Mouse (Mus musculus) G1E-ER4 (cell line): ENCODE measurements around the gene C1rb. TPM values are rescaled to one million over a fixed set of nuclear protein-coding genes. Genes with fewer than 3 reads are reported as not detected.
"Not testable (repeated sequence)": the region's sequence is repeated elsewhere in the genome, so short reads cannot be mapped to it uniquely, and the experiment has no call there.

Source experiments
- GATA1 ChIP-seq: IDR thresholded peaks from one replicate; pipeline ENCODE4 v1.8.0; 2012; ENCODE audit warnings: low read length, inconsistent platforms
- polyA plus RNA-seq: library from polyadenylated mRNA; stranded (reverse); fragments of >175 nt; gene quantifications from 2 replicates; pipeline ENCODE4 v1.2.3, GENCODE M21; 2012

Gene C1rb
- not detected in 2 replicates for polyA plus RNA-seq

DNA sequence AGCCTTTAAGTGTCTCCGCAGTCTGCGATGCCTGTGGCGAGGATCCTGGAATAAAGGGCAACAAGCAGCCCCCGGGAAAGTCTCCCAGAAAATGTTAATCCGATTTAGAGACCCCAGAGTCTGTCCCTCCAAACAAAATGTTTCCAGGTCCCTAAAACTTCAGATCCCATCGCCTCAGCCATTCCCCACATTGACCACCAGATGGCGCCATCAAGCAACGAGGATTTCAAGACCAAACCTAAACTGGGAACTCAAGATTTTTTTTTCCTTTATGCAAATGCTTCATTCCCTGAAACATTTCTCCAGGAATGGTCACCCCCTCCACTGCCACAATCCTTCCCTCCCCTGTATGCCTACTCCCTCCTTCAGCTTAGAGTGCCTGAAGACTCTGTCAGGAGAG, at the start of gene C1rb:
TSS of gene C1rb (plus strand) at position 269 of the 400 bp plus-strand sequence.
- no peak for TF ChIP-seq GATA1

GRCm38 (mm10) chr6:124527881-124528280, 42.2 kb upstream of the C1rb start:
- TF ChIP-seq GATA1: no peak

DNA sequence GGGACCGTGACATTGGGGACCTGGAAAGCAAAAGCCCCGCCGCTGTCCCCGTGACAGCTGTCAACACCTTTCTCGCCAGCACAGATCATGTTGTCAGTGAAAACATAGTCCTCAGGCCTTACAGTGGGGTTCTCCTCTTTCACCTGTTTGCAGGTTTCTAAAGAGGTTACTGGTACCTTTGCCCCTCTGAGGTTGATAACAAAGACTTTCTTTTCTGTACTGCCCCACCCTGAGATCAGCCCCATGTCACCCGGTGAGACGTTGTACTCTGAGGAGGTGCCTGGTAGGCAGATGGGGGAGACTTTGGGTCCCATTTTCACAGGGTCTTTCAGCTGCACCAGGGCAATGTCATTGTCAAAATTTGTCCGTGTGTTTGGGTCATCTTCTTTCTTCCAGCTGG, 39.0 kb upstream of the C1rb start:
- no peak for TF ChIP-seq GATA1

- not testable (repeated sequence) for TF ChIP-seq GATA1
Measured at GRCm38 (mm10) chr6:124542284-124542683, 27.8 kb upstream of the C1rb start, which contains the start of gene C1s1. C1s1 (minus strand) TSS chr6:124542359.

DNA sequence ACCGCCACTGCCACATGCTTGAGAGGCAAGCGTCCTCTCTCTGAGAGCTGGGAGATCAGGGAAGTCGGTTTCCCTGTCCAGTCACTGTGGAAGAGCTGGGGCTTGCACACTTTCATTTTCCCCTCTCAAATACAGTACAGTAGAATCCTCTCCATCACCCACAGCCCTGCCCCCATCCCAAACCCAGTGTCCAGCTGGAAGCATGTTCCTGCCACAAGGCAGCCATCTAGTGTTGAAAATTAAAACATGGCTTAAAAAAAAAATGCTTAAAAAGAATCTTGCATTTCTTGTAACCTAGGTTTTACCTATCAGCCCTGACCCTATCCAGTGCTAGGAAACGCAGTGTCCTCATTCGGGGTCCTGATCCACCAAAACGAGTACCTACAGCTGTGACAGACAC, 25.6 kb upstream of the C1rb start:
- TF ChIP-seq GATA1: no peak

DNA sequence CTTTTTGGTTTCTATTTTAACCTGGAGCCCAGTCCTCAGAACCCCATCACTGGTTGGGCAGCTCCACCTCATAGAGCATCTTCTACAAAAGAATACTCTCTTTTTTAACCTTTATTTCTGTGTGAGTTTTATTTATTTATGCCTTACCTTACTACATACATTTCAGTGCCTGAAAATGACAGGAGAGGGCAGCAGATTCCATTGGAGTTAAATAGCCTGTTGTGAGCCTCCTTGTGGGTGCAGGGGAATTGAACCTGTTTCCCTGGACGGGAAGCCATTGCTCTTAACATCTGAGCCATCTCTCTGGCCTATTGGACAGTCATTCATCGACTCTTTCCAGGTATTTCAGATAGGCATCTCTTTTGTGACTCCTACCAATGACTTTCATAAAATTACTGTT, 24.7 kb upstream of the C1rb start:
- TF ChIP-seq GATA1: no peak

DNA sequence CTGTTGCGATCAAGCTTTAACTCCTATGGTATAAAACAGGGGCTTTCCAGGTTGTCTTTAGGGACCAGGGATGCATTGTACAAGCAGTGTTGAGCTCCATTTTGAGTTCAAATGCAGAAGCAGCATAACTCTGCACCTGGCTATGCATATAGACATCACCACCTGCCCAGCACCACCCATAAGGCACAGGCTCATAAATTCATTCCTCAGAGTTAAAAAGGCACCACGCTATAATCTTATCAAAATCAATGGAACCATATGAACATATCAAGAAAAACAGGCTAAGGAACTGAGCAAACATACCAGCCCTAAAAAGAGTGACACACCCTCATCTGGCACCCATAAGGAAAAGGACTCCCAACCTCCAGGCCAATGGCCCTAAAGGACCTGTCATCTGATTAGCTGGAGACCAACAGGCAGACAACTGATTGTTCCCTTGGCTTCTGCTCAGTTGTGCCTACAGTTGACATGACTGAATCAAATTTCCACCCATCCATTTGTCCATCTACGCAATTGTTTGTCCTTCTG, 21.0 kb upstream of the C1rb start:
- no peak for TF ChIP-seq GATA1

GRCm38 (mm10) chr6:124552766-124553165, 17.3 kb upstream of the C1rb start:
- TF ChIP-seq GATA1: no peak

DNA sequence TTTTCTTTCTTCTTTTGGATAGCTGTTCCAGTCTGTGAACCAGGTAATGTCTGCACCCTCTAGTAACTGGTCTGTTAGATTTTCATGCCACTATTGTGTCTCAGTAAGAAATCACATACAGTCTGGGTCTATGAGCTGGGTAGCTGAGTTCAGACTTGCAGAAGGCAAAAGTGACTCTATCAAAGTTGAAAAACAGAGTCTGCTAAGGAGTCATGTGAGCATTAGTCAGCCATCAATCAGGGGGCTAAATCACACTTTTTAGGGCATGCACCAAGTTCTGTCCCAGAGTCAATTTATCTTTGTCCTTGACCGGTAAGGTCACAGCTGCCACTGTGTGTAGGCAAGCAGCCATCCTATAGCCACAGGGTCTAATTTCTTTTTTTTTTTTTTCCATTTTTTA, 12.1 kb downstream of the C1rb start:
- no peak for TF ChIP-seq GATA1

DNA sequence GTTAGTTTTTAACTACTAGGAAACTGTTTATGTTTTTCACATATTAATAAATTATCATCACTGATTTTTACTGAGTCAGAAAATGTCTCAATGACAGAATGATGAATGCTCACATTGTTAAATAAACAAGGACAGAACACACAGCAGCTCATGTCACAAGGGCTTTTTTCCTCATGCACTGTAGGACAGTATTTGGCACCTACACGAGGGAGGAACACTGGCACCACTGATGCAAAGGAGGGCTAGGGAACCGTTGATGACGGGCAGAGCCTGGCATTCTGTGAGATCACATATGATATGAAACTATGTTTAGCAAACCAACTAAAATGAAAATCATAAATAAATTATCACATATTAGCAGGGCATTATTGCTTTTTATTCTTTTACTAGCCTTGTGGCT, 14.8 kb downstream of the C1rb start:
- no peak for TF ChIP-seq GATA1

DNA sequence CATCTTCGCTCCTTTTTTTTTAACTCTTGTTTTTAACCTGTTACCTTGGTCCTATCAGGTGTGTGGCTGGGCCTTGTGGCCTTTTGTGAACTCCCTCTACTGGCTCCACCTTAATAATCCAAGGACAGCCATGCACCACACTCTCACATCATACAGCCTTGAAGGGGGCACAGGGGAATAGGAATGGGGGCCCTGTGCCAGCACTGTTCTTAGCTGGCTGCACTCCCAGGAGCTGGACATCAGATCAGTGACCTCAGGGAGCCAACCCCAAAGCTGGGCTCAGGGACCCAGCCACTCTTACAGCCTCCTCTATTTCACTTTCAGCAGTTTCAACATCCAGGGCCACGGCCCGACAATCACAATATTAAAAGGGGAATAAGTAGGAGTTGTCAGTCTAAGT, 15.7 kb downstream of the C1rb start:
- no peak for TF ChIP-seq GATA1

- no peak for TF ChIP-seq GATA1
Measured at GRCm38 (mm10) chr6:124586266-124586665, 16.2 kb downstream of the C1rb start.

DNA sequence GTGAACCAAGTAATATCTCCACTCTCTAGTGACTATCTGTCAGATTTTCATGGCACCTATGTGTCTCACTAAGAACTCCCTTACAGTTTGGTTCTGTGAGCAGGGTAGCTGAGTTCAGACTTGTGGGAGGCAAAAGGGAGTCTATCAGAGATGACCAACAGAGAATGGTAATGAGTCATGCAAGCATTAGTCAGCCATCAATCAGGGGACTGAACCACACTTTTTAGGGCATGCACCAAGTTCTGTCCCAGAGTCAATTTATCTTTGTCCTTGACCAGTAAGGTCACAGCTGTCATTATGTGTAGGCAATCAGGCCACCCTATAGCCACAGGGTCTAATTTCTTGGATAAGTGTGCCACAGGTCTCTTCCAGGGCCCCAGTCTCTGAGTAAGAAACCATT, 18.7 kb downstream of the C1rb start:
- no peak for TF ChIP-seq GATA1

DNA sequence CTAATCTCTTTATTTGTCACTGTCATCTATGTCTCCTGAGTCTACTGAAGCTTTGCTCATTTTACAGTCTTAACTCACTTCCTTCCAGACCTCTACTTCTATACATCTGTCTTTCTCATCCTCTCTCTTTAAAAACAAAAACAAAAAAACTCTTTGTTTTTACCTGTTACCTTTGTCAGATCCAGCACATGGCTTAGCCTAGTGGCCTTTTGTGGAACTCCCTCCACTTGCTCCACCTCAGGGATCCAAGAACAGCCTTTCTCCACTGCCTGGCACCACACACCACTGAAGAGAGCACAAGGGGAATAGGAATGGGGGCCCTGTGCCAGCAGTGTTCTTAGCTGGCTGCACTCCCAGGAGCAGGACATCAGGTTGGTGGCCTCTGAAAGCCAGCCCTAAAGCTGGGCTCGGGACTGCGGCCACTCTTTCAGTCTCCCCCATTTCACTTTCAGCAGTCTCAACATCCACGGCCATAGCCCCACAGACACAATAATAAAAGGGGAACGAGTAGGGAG, 22.1 kb downstream of the C1rb start:
- TF ChIP-seq GATA1: no peak

DNA sequence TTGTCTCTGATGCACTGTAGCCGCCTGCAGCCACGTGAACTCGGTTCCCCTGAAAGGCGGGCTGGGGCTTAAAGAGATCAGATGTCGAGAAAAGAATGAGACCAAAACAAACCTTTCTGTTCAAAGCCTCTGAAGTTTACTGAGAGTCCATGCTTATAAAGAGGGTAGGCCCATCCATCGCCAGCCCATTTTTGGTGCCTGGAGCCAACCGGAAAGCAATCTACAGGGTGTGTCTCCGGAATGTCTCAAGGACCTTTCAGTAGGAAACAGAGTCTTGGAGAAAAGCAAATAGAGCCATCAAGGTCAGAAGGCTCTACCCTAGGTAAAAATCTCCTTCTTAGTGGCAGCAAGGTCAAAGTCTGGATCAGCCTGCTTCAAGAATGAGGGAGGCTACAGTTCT, 23.0 kb downstream of the C1rb start:
- TF ChIP-seq GATA1: no peak

- TF ChIP-seq GATA1: no peak
Measured at GRCm38 (mm10) chr6:124602031-124602430, 31.9 kb downstream of the C1rb start.

DNA sequence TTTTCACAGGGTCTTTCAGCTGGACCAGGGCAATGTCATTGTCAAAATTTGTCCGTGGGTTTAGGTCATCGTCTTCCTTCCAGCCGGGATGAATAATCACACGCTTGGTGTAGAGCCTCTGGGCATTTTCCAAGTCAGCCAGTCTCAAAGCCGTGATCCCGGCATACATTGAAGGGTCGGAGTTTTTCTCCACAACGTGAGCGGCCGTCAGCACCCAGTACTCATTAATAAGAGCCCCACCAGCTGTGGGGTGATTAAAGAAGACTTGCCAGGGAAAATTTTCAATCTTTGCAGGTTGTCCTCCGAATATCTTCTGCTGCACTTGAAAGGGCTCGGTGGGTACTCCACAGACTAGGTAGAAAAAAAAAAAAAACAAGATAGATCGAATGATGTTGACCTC, 55.5 kb downstream of the C1rb start:
- no peak for TF ChIP-seq GATA1

DNA sequence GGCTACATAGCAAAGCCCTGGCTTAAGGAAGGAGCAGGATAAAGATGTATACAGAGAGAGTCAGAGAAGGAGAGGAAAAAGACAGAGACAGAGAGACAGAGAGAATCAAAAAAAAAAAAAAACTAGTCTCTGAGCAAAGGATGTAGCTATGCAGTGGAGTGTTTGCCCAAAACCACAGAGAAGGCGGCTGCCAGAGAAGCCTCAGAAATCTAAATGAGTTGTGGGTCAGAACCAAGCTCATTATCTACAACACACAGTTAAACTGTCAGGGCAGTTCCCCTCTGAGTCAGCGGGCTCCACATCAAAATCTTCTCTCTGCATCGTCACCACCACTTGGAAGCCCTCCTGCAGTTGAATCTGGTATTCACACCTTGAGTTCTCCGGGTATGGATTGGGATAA, 60.7 kb downstream of the C1rb start:
- TF ChIP-seq GATA1: no peak

Other genes with a start within 250 kb of the C1rb start
- 19.7 and 31.2 TPM in 2 replicates for gene Pex5, start 155.2 kb upstream of the C1rb start, polyA plus RNA-seq
- gene Clstn3, start 105.5 kb upstream of the C1rb start, polyA plus RNA-seq: 49.1 and 65.4 TPM in 2 replicates
- not detected in 2 replicates for gene C1rl, start 77.2 kb upstream of the C1rb start, polyA plus RNA-seq
- not detected in 2 replicates for gene C1ra, start 57.9 kb upstream of the C1rb start, polyA plus RNA-seq
- not detected in 2 replicates for gene C1s1, start 27.9 kb upstream of the C1rb start, polyA plus RNA-seq
- not detected in 2 replicates for gene C1s2, start 65.8 kb downstream of the C1rb start, polyA plus RNA-seq
- 144 and 152 TPM in 2 replicates for gene Lpcat3, start 92.7 kb downstream of the C1rb start, polyA plus RNA-seq
- gene Emg1, start 141.9 kb downstream of the C1rb start, polyA plus RNA-seq: 252 and 358 TPM in 2 replicates
- 491 and 631 TPM in 2 replicates for gene Phb2, start 142.0 kb downstream of the C1rb start, polyA plus RNA-seq
- 25.0 and 55.5 TPM in 2 replicates for gene Ptpn6, start 168.4 kb downstream of the C1rb start, polyA plus RNA-seq
- 18.3 and 24.3 TPM in 2 replicates for gene Grcc10, start 171.1 kb downstream of the C1rb start, polyA plus RNA-seq
- gene Gm45234, start 185.7 kb downstream of the C1rb start, polyA plus RNA-seq: 1.7 and 2.3 TPM in 2 replicates
- gene Atn1, start 186.2 kb downstream of the C1rb start, polyA plus RNA-seq: 58.0 and 62.7 TPM in 2 replicates
- not detected in 2 replicates for gene Eno2, start 199.4 kb downstream of the C1rb start, polyA plus RNA-seq
- gene Lrrc23, start 209.4 kb downstream of the C1rb start, polyA plus RNA-seq: not detected in 2 replicates
- 10.8 and 11.7 TPM in 2 replicates for gene Spsb2, start 238.4 kb downstream of the C1rb start, polyA plus RNA-seq
- gene Tpi1, start 244.0 kb downstream of the C1rb start, polyA plus RNA-seq: 388 and 516 TPM in 2 replicates